Mouse (Mus musculus) embryo, embryonic 10 days (tissue): ENCODE data around the gene Hbq1b.

ENCODE experiments used
- DNase-seq: peaks from one replicate; pipeline ENCODE4 v3.0.0-alpha.2; 2015; ENCODE audit warnings: low spot score

Hbq1b gene

GRCm38 (mm10) chr11:32300279-32301267, 13.8 kb downstream of the Hbq1b start:
- peak; percentile 11 for DNase-seq

GRCm38 (mm10) chr11:32301506-32301905, 14.7 kb downstream of the Hbq1b start:
- DNase-seq, result no peak

GRCm38 (mm10) chr11:32302824-32303419, 16.2 kb downstream of the Hbq1b start:
- DNase-seq, result no peak

GRCm38 (mm10) chr11:32303455-32303854, 16.7 kb downstream of the Hbq1b start:
- no peak for DNase-seq

- DNase-seq, result no peak
These were observed 20.2 kb downstream of the Hbq1b start for GRCm38 (mm10) chr11:32307006-32307405.

GRCm38 (mm10) chr11:32309446-32309845, 22.7 kb downstream of the Hbq1b start:
- DNase-seq, result no peak

GRCm38 (mm10) chr11:32309928-32310327, 23.2 kb downstream of the Hbq1b start:
- DNase-seq, result no peak

GRCm38 (mm10) chr11:32316009-32316408, 29.2 kb downstream of the Hbq1b start:
- no peak for DNase-seq

GRCm38 (mm10) chr11:32320507-32321195, 33.9 kb downstream of the Hbq1b start:
- DNase-seq, result no peak

GRCm38 (mm10) chr11:32321196-32321565, 34.4 kb downstream of the Hbq1b start:
- peak; percentile 66 for DNase-seq

- DNase-seq, result peak; percentile 90
These were observed 37.8 kb downstream of the Hbq1b start for GRCm38 (mm10) chr11:32324609-32325008.

- DNase-seq, result no peak
These were observed 44.3 kb downstream of the Hbq1b start for GRCm38 (mm10) chr11:32331075-32331474.

- no peak for DNase-seq
These were observed 45.1 kb downstream of the Hbq1b start for GRCm38 (mm10) chr11:32331861-32332260.

- no peak for DNase-seq
These were observed 46.5 kb downstream of the Hbq1b start for GRCm38 (mm10) chr11:32333235-32333634.

- no peak for DNase-seq
These were observed 49.7 kb downstream of the Hbq1b start for GRCm38 (mm10) chr11:32336435-32336907.
